Mouse (Mus musculus) midbrain, embryonic 15.5 days (tissue): ENCODE measurements around the gene Tulp4. TPM values are rescaled to one million over a fixed set of nuclear protein-coding genes. Genes with fewer than 3 reads are reported as not detected.
"Not testable (repeated sequence)": the region's sequence is repeated elsewhere in the genome, so short reads cannot be mapped to it uniquely, and the experiment has no call there.

Experiments
- ATAC-seq: fragments of 200-750 bp; cut with Nextera tagmentation; replicated peaks from 2 replicates; pipeline ENCODE4 v1.8.0; 2017; ENCODE audit warnings: moderate TSS enrichment
- H3K27ac ChIP-seq: fragments of 300-500 bp; sonication (generic); 2 replicates; pipeline ENCODE4 v1.5.1; 2015; ENCODE audit warnings: mild to moderate bottlenecking, inconsistent platforms
- H3K27me3 ChIP-seq: fragments of 300-500 bp; sonication (generic); replicated peaks from 2 replicates; pipeline ENCODE4 v1.6.1; 2015; ENCODE audit warnings: inconsistent platforms
- H3K36me3 ChIP-seq: fragments of 300-500 bp; sonication (generic); replicated peaks from 2 replicates; pipeline ENCODE4 v1.6.1; 2015; ENCODE audit warnings: inconsistent platforms
- H3K4me1 ChIP-seq: fragments of 300-500 bp; sonication (generic); 2 replicates; pipeline ENCODE4 v1.6.1; 2015; ENCODE audit warnings: inconsistent platforms
- H3K4me2 ChIP-seq: fragments of 300-500 bp; sonication (generic); 2 replicates; pipeline ENCODE4 v1.6.1; 2015; ENCODE audit warnings: inconsistent platforms, mild to moderate bottlenecking, moderate library complexity
- H3K4me3 ChIP-seq: fragments of 300-500 bp; sonication (generic); 2 replicates; pipeline ENCODE4 v1.5.1; 2015; ENCODE audit warnings: mild to moderate bottlenecking, inconsistent platforms
- H3K9ac ChIP-seq: fragments of 300-500 bp; sonication (generic); 2 replicates; pipeline ENCODE4 v1.6.1; 2015; ENCODE audit warnings: mild to moderate bottlenecking, inconsistent platforms
- H3K9me3 ChIP-seq: fragments of 300-500 bp; sonication (generic); 2 replicates; pipeline ENCODE4 v1.6.1; 2016; ENCODE audit warnings: inconsistent platforms
- WGBS: fragments of 180-500 bp; shearing (Covaris S2); methylation state at CpG from one replicate; pipeline ENCODE4 v1.1.7; 2015; ENCODE audit warnings: mixed read lengths; 5-methylcytosine and 5-hydroxymethylcytosine counted together
- polyA plus RNA-seq: library from polyadenylated mRNA; unstranded; fragments of >200 nt; fragmentation: Nextera tagmentation; extraction: Ambion mirVana; gene quantifications from 2 replicates; pipeline ENCODE4 v1.2.1, GENCODE M21; 2015

Tulp4 gene
- polyA plus RNA-seq, 1 experiment from 2014 or later = 164 TPM

DNA sequence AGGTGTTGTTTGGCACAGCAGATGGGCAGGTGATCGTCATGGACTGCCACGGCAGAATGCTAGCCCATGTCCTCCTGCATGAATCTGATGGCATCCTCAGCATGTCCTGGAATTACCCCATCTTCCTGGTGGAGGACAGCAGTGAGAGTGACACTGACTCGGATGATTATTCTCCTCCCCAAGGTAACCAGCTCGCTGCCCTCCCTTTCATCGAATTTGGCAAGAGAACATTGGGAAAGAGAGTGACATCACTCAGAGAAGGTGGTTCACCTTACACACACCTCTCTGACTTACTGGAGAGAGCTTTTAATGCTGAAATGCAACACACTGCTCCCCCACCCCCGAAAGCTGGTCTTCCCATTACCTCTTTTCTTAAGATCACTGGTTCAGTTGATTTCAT, 92.4 kb downstream of the Tulp4 start:
- Histone ChIP-seq H3K4me2 (no peak overlapping the region), H3K27ac (no peak overlapping the region), H3K36me3 (0 out of 2 replicates have a peak, but pooled peaks cover 18% of the 10 kb centered on the region), H3K4me1 (no peaks in the 10 kb centered on the region), H3K4me3 (no peak overlapping the region), H3K9ac (no peak overlapping the region), H3K9me3 (no peaks in the 10 kb centered on the region), H3K27me3 (no peaks in the 10 kb centered on the region)
- 89% methylated on average over 6 of the region's 6 CpGs for WGBS
- no peak for ATAC-seq

DNA sequence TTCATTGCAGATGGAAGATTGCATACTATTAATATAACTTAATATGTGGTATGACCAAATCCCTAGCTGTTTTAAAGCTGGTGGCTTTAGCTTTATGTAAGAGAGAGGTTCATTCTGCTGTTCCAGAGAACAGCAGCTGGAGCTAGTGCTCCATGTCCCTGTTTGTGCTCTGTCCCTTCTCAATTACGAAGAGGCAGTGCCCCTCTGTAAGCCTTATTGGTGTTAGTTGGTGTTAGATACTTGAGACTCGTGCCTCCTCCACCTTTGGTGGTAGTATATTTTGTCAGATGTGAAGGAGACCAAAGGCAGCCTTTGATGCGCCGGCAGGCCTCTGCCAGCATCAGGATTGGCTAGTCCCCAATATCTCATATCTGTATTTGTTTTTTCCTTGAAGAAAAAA, 92.9 kb downstream of the Tulp4 start:
- ATAC-seq = no peak
- Histone ChIP-seq H3K4me1 (no peaks in the 10 kb centered on the region), H3K9ac (no peak overlapping the region), H3K36me3 (0 out of 2 replicates have a peak, but pooled peaks cover 18% of the 10 kb centered on the region), H3K27me3 (no peaks in the 10 kb centered on the region), H3K4me3 (no peak overlapping the region), H3K9me3 (no peaks in the 10 kb centered on the region), H3K27ac (no peak overlapping the region), H3K4me2 (no peak overlapping the region)
- 66% methylated on average over 4 of the region's 4 CpGs for WGBS

DNA sequence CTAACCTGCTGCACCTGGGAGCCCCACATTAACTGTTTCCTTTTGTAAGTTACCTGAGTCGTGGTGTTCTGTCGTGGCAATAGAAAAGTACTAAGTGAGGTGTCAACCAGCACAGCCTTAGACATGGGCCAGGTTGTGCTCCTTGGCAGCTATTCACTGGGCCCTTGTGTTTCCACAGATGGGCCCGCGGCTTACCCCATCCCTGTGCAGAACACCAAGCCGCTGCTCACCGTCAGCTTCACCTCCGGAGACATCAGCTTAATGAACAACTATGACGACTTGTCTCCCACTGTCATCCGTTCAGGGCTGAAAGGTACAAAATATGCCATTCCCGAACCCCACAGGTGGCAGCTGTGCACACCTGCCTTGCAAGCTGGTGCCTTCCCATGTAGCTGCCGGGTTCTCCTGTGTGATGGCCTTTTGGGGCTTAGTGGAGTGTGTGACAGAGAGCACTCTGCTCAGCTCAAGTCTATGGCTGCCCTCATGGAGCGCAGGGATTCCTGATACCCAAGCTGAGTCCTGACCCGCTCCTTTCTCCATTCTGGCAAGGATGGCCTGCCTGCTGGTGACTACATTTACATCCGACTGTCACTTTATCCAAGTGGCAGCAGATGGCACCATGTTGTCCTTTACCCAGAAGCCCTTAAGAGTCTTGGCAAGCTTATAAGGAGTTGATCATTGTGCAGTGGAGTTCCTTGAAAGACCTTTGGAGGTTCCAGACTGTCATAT, 95.4 kb downstream of the Tulp4 start:
- H3K27ac ChIP-seq = no peak overlapping the region
- no peak overlapping the region for H3K4me2 ChIP-seq
- H3K4me1 ChIP-seq = no peaks in the 10 kb centered on the region
- no peak overlapping the region for H3K9ac ChIP-seq
- no peaks in the 10 kb centered on the region for H3K9me3 ChIP-seq
- ATAC-seq = no peak
- H3K4me3 ChIP-seq = no peak overlapping the region
- H3K36me3 ChIP-seq = 0 out of 2 replicates have a peak, but pooled peaks cover 18% of the 10 kb centered on the region
- WGBS = 93% methylated on average over 14 of the region's 14 CpGs
- no peaks in the 10 kb centered on the region for H3K27me3 ChIP-seq

DNA sequence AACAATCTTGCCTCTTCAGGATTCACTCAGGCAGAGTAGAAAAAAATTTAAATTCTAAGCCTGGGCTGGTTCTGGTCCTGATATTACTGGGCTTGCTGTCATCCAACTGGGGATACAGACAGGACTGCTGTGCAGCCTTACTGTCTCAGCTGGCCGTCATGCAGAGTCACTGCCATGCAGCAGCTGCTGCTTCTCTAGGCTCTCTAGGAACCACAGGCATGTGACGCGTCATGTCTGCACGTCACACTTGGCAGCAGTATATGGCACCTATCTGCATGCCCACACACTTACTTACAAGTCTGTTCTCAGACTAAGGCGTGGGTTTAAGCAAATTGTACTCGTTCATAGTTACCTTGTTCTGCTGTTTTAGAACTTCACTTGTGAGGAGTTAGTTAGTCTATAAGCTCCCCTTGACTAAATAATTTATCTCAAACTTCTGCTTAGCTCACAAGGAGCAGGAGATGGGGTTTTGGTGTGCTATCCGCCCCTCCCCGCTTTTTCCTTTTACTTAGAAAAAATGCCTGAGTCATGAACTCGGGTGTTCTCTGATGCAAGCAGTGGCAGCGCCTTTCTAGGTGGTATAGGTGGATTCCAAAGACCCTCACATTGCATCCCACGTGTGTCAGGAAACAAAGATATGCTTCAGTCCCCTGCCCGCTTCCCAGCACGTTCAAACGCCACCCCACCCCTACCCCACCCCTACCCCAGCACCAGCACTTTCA, 96.3 kb downstream of the Tulp4 start:
- Histone ChIP-seq H3K9ac (no peak overlapping the region), H3K4me2 (no peak overlapping the region), H3K4me3 (no peak overlapping the region), H3K9me3 (no peaks in the 10 kb centered on the region), H3K27ac (no peak overlapping the region), H3K27me3 (no peaks in the 10 kb centered on the region), H3K36me3 (peaks cover 18% of the 10 kb centered on the region; the same call in 1 of the 2 replicates), H3K4me1 (no peaks in the 10 kb centered on the region)
- no peak for ATAC-seq
- 85% methylated on average over 14 of the region's 14 CpGs for WGBS

DNA sequence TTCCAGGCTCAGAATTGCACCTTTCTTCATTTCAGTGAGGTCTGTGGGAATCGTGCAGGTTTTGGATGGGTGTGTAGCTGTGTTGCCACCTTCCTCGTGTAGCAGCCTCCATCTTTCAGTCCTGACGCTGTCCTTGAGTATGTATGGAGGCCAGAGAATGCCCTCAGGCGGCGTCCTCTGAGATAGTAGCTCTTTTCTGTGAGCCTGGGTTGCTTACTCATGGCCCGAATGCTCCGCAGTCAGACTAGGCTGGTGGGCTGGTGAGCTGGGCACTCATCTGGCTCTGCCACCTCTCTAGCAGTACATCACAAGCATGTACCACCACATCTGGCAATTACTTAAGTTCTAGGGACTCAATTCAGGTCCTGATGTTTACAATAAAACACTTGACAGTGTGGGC, 96.9 kb downstream of the Tulp4 start:
- Histone ChIP-seq H3K4me2 (no peak overlapping the region), H3K9ac (no peak overlapping the region), H3K4me1 (no peaks in the 10 kb centered on the region), H3K4me3 (no peak overlapping the region), H3K36me3 (peaks cover 18% of the 10 kb centered on the region; the same call in 1 of the 2 replicates), H3K27me3 (no peaks in the 10 kb centered on the region), H3K9me3 (no peaks in the 10 kb centered on the region), H3K27ac (no peak overlapping the region)
- 87% methylated on average over 7 of the region's 7 CpGs for WGBS
- ATAC-seq = no peak

DNA sequence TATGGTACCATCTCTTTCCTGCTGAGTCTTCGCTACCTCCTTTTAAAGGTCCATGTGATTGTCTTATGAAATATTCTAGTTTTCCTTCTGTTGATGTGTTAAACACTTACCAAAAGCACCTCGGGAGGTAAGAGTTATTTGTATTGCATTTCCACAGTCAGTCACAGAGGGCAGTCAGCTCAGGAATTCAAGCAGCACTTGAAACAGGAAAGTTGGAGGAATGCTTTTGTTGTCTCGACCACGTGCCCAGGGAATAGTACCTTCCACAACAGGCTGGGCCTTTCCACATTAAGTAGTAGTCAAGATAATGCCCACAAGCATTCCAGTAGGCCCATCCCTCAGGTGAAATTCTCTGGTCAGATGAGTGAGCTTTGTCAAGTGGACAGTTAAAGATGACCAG, 97.6 kb downstream of the Tulp4 start:
- H3K9me3 ChIP-seq = no peaks in the 10 kb centered on the region
- ATAC-seq = no peak
- H3K4me1 ChIP-seq = no peaks in the 10 kb centered on the region
- no peak overlapping the region for H3K27ac ChIP-seq
- 50% methylated on average over 4 of the region's 4 CpGs for WGBS
- no peak overlapping the region for H3K9ac ChIP-seq
- H3K4me3 ChIP-seq = no peak overlapping the region
- no peak overlapping the region for H3K4me2 ChIP-seq
- H3K36me3 ChIP-seq = peaks cover 18% of the 10 kb centered on the region; the same call in 1 of the 2 replicates
- no peaks in the 10 kb centered on the region for H3K27me3 ChIP-seq

DNA sequence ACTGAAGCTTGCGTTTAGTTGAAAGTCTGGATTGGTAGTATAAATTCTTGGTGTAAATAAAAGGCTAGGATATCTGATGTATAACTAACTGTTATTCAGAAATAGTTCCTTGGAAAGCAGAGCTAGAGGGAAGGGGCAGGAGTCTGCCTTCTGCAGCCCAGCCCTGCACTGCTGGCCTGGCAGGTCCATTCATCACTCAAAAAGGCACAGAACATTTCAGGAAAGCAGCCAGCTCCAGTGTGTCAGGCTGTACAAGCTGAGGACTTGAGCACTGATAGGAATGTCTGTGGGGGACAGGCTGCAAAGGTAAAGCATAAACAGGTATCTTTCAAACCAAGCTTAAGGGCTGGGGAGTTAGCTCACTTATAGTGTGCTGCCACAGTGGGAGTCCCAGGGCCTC, 105.5 kb downstream of the Tulp4 start:
- H3K36me3 ChIP-seq = peaks cover 34% of the 10 kb centered on the region
- no peak overlapping the region for H3K4me2 ChIP-seq
- no peaks in the 10 kb centered on the region for H3K27me3 ChIP-seq
- 98% methylated on average over 1 of the region's 1 CpGs for WGBS
- no peak overlapping the region for H3K27ac ChIP-seq
- no peaks in the 10 kb centered on the region for H3K9me3 ChIP-seq
- ATAC-seq = no peak
- no peaks in the 10 kb centered on the region for H3K4me1 ChIP-seq
- H3K9ac ChIP-seq = no peak overlapping the region
- H3K4me3 ChIP-seq = no peak overlapping the region

DNA sequence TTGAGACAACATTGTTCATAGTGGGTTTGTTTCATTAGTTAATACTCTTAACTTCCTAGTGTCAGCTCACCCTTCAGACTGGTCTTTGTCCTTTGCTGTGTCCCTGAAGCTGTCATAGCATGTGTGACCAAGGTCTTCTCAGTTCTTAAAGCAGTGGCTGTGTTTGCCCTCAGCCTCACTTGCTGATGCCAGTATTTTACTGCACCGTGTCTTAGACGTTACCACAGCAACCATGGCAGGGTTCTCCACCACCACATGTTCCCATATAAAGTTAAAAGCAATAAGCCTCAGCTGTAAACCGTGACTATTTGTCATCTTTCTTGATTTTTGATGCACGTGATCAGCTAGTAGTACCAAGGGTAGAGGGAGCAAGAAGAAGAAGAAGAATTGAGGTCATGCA, 109.4 kb downstream of the Tulp4 start:
- H3K4me2 ChIP-seq = no peak overlapping the region
- ATAC-seq = no peak
- peaks cover 23% of the 10 kb centered on the region; the same call in 1 of the 2 replicates for H3K36me3 ChIP-seq
- 93% methylated on average over 4 of the region's 4 CpGs for WGBS
- H3K9ac ChIP-seq = no peak overlapping the region
- H3K27me3 ChIP-seq = no peaks in the 10 kb centered on the region
- no peak overlapping the region for H3K27ac ChIP-seq
- H3K4me1 ChIP-seq = no peaks in the 10 kb centered on the region
- no peak overlapping the region for H3K4me3 ChIP-seq
- no peaks in the 10 kb centered on the region for H3K9me3 ChIP-seq

DNA sequence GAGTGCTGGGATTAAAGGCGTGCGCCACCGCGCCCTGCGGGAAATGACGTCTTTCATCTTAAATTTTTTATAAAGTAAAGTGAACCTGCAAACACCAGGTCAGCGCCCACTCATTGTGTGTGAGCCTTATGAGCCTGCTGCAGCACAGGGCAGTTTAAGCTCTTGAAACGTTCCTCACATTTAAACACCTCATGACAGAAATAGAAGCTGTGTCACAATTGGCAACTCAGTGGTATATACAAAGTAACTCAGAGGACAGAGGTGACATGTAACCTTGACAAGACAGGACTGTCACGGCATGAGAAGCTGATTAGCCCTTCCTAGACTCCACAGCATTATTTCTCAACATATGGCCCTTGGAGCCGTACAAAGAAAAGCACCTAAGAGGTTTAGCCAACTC, 110.3 kb downstream of the Tulp4 start:
- Histone ChIP-seq H3K36me3 (peaks cover 23% of the 10 kb centered on the region; the same call in 1 of the 2 replicates), H3K4me1 (no peaks in the 10 kb centered on the region), H3K4me3 (no peak overlapping the region), H3K9me3 (no peaks in the 10 kb centered on the region), H3K9ac (no peak overlapping the region), H3K27me3 (no peaks in the 10 kb centered on the region), H3K27ac (no peak overlapping the region), H3K4me2 (no peak overlapping the region)
- WGBS = 94% methylated on average over 10 of the region's 10 CpGs
- no peak for ATAC-seq

DNA sequence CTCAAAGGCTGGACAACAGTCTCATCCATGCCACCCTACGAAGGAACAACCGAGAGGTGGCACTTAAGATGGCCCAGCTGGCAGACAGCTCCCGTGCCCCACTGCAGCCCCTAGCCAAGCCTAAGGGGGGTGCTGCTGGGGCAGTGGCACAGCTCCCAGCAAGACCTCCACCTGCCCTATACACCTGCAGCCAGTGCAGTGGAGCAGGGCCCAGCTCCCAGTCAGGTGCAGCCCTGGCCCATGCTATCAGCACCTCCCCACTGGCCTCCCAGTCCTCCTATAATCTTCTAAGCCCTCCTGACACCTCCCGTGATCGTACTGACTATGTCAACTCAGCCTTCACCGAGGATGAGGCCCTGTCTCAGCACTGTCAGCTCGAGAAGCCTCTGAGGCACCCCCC, 126.4 kb downstream of the Tulp4 start:
- not testable (repeated sequence) for H3K36me3 ChIP-seq, H3K4me2 ChIP-seq, H3K4me3 ChIP-seq, H3K4me1 ChIP-seq, H3K27ac ChIP-seq, H3K9ac ChIP-seq, H3K27me3 ChIP-seq, H3K9me3 ChIP-seq
- WGBS = no CpG with 5 or more reads among the region's 7 CpGs
- 0 out of 2 replicates have a peak, but pooled peaks have one; percentile 48 for ATAC-seq

DNA sequence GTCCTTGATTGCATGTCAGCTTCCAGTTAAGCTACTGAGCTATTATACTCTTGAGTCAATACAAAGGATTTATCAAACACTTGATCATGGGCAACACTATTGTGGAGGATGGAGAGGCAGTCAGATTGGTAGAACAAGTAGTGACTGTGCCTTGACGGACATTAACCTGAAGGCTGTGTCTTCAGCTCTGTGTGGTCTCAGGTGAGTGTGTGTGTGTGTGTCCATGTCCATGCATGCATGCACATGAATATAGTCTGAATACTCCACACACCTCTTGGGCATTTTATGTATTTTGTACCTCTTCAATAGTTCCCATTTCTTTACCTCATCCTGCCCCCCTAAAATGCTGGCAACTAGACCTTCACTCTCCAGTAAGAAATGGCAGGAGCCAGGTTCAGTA, 145.1 kb downstream of the Tulp4 start:
- H3K36me3 ChIP-seq, ATAC-seq, H3K4me2 ChIP-seq, H3K27ac ChIP-seq, H3K9ac ChIP-seq, H3K4me3 ChIP-seq, H3K9me3 ChIP-seq, H3K27me3 ChIP-seq, H3K4me1 ChIP-seq: not testable (repeated sequence)
- WGBS = 91% methylated on average over 1 of the region's 1 CpGs

DNA sequence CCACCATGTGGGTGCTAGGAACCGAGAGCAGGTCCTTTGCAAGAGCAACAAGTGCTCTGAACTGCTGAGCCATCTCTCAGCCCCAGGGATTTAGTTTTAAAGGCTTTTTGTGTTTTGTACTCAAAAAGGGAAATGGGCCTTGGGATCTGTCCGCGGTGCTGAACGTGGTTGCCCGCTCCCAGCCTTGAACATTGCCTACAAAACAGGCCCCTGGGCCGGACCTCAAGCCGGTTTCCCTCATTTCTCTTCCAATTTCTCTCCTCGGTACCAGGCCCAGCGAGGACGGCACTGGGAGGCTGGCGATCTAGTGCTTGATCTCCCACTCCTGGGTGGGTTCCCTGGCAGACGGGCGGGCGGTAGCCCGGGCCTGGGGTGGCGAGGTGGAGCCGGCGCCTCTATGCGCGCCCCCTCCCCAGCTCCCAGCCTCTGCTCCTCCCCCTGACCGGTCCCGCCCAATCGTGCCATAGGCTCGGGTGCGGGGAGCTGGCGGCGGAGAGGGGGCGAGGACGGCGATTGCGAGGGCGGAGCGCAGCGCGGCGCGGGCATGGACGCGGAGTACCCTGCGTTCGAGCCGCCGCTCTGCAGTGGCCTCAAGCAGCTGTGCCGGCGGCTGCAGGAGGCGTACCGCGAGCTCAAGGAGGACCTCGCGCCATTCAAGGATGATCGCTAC, 150.3 kb downstream of the Tulp4 start, which contains the start of gene Tmem181a:
Tmem181a (plus strand) TSS at position 461 of the 670 bp plus-strand sequence.
- H3K36me3 ChIP-seq, H3K9me3 ChIP-seq, H3K27me3 ChIP-seq, H3K4me1 ChIP-seq, H3K27ac ChIP-seq: not testable (repeated sequence)
- H3K9ac ChIP-seq = peak within 1 kb of the TSS; percentile 46
- peak within 1 kb of the TSS; percentile 45 for H3K4me2 ChIP-seq
- WGBS = 0% methylated on average over 20 of the region's 51 CpGs
- ATAC-seq = peak; percentile 91
- H3K4me3 ChIP-seq = peak within 1 kb of the TSS; percentile 42
